Mouse (Mus musculus): ENCODE results near the gene Dnajc5g. TPM values are rescaled to one million over a fixed set of nuclear protein-coding genes. Genes with fewer than 3 reads are reported as not detected.
A peak's percentile ranks its signal among the peaks of the same experiment; 100 is the strongest.

Dnajc5g gene
- polyA plus RNA-seq, 1 experiment from 2014 or later, result not detected

- ATAC-seq (ENCODE audit: low FRiP score), result no peak
These were observed 20.0 kb downstream of the Dnajc5g start for GRCm38 (mm10) chr5:31126050-31126449.

DNA sequence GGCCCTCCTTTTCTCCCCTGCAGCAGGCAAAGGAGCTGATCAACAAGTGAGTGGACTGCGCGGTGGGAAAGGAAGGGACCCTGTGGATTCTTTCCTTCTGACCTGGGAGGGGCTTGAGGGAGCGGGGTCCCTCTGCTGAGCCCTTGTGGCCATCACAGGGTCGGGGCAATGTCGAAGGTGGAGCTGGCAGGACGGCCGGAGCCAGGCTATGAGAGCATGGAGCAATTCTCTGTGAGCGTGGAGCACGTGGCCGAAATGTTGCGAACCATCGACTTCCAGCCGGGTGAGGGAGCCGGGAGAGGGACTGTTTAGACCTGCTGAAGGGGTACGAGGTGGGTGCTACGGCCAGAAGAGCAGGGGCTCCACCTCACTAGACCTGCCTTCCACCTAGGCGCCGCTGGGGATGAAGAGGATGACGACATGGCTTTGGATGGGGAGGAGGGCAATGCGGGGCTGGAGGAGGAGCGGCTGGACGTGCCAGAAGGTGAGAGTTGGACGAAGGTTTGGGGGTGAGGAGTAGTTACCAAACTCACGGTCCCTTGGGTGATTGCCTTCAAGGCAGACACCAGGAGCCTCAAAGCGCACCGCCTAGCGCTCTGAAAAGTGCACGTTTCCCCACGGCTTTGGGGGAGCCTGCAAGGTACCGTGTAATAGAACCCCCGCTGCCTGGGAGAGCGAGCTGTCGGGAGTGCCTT lies 30.8 kb downstream of the Dnajc5g start:
- no peak overlapping the region for H3K27ac ChIP-seq (ENCODE audit: low read depth, low read length)
- H3K4me2 ChIP-seq (replicated peaks; ENCODE audit: low read depth, low read length), result peak overlapping the region; percentile 23
- no peaks in the 10 kb centered on the region for H3K9me3 ChIP-seq (ENCODE audit: control insufficient read depth, low read length)
- H3K27me3 ChIP-seq (ENCODE audit: control insufficient read depth, insufficient read depth, low read length), result peaks cover 46% of the 10 kb centered on the region
- H3K36me3 ChIP-seq (ENCODE audit: control insufficient read depth, insufficient read depth, low read length), result no peaks in the 10 kb centered on the region
- peak; percentile 34 for DNase-seq (ENCODE audit: low spot score)
- under 1% methylated on average over 33 of the region's 33 CpGs for WGBS
- H3K4me1 ChIP-seq (replicated peaks; ENCODE audit: control insufficient read depth, insufficient read depth, low read length), result peaks cover 10% of the 10 kb centered on the region
- H3K4me3 ChIP-seq (ENCODE audit: low read depth, low read length), result no peak overlapping the region; the same call in 1 of the 2 replicates
- no peak overlapping the region for H3K9ac ChIP-seq (ENCODE audit: low read depth, low read length)
- ATAC-seq (ENCODE audit: low FRiP score), result no peak

More at GRCm38 (mm10) chr5:31126050-31126449, 20.0 kb downstream of the Dnajc5g start:
- Histone ChIP-seq H3K4me2 (replicated peaks; ENCODE audit: low read depth, low read length) (no peak overlapping the region), H3K9me3 (ENCODE audit: control insufficient read depth, low read length) (no peaks in the 10 kb centered on the region), H3K4me1 (replicated peaks; ENCODE audit: control insufficient read depth, insufficient read depth, low read length) (no peaks in the 10 kb centered on the region), H3K27ac (ENCODE audit: low read depth, low read length) (no peak overlapping the region), H3K9ac (ENCODE audit: low read depth, low read length) (no peak overlapping the region), H3K36me3 (ENCODE audit: control insufficient read depth, insufficient read depth, low read length) (no peaks in the 10 kb centered on the region), H3K4me3 (ENCODE audit: low read depth, low read length) (no peak overlapping the region), H3K27me3 (ENCODE audit: control insufficient read depth, insufficient read depth, low read length) (no peaks in the 10 kb centered on the region)
- 40% methylated on average over 5 of the region's 5 CpGs for WGBS
- no peak for DNase-seq (ENCODE audit: low spot score)

- ATAC-seq (ENCODE audit: low FRiP score) (no peak), DNase-seq (ENCODE audit: low spot score) (peak; percentile 34)
- H3K9me3 ChIP-seq (ENCODE audit: control insufficient read depth, low read length), result no peaks in the 10 kb centered on the region
- WGBS, result under 1% methylated on average over 13 of the region's 13 CpGs
- peak overlapping the region; percentile 33 for H3K4me2 ChIP-seq (replicated peaks; ENCODE audit: low read depth, low read length)
- no peak overlapping the region for H3K27ac ChIP-seq (ENCODE audit: low read depth, low read length)
- H3K27me3 ChIP-seq (ENCODE audit: control insufficient read depth, insufficient read depth, low read length), result peaks cover 46% of the 10 kb centered on the region
- no peak overlapping the region for H3K9ac ChIP-seq (ENCODE audit: low read depth, low read length)
- H3K36me3 ChIP-seq (ENCODE audit: control insufficient read depth, insufficient read depth, low read length), result no peaks in the 10 kb centered on the region
- peak overlapping the region; percentile 31 for H3K4me3 ChIP-seq (ENCODE audit: low read depth, low read length)
- peaks cover 10% of the 10 kb centered on the region for H3K4me1 ChIP-seq (replicated peaks; ENCODE audit: control insufficient read depth, insufficient read depth, low read length)
These were observed 31.6 kb downstream of the Dnajc5g start for GRCm38 (mm10) chr5:31137658-31138057.

DNA sequence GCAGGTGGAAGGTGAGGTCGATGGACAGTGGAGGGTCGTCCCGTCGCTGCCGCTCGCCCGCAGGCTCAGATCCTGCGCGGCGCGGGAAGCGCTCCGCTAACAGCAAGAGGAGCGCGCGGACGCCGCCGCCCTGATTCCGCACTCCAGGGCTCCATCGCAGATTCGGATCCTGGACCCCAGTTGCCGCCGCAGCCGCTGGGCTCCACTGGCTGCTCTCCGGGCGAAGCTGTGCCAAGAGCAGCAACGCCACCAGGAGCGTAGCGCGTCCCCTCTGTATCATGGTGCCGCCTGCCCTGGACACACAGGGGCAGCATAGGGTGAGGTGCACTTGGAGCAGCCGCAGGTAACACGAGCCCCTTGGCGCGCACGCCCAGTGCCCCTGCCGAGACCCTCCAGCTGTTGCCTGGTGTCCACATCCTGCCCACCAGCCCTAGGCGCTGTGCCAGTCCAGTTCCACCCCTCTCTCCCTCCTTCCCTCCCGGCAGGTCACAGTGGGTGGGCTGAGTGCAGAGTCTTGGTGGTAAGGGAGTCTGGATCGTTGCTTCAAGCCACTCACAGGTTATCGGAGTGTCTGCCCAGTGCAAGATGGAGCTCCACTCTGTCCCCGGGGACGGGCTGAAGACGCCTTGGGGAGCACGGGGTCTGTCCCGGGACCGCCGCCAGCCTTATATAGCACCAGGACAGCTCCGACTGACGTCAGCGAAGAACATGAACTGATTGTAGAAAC lies 32.3 kb downstream of the Dnajc5g start, which contains the start of gene Ucn:
Gene Ucn, minus strand, starts transcription at position 589 of the 727 bp plus-strand sequence.
- no peak within 1 kb of the TSS for H3K9ac ChIP-seq (ENCODE audit: low read depth, low read length)
- ATAC-seq (ENCODE audit: low FRiP score) (no peak), DNase-seq (ENCODE audit: low spot score) (peak; percentile 36)
- H3K9me3 ChIP-seq (ENCODE audit: control insufficient read depth, low read length), result no peaks in the 10 kb centered on the region
- peak within 1 kb of the TSS; percentile 31 for H3K4me3 ChIP-seq (ENCODE audit: low read depth, low read length)
- peak within 1 kb of the TSS; percentile 33 for H3K4me2 ChIP-seq (replicated peaks; ENCODE audit: low read depth, low read length)
- H3K27ac ChIP-seq (ENCODE audit: low read depth, low read length), result no peak within 1 kb of the TSS
- 2% methylated on average over 51 of the region's 52 CpGs for WGBS
- H3K36me3 ChIP-seq (ENCODE audit: control insufficient read depth, insufficient read depth, low read length), result no peaks in the 10 kb centered on the region
- peaks cover 10% of the 10 kb centered on the region for H3K4me1 ChIP-seq (replicated peaks; ENCODE audit: control insufficient read depth, insufficient read depth, low read length)
- peaks cover 46% of the 10 kb centered on the region for H3K27me3 ChIP-seq (ENCODE audit: control insufficient read depth, insufficient read depth, low read length)

DNA sequence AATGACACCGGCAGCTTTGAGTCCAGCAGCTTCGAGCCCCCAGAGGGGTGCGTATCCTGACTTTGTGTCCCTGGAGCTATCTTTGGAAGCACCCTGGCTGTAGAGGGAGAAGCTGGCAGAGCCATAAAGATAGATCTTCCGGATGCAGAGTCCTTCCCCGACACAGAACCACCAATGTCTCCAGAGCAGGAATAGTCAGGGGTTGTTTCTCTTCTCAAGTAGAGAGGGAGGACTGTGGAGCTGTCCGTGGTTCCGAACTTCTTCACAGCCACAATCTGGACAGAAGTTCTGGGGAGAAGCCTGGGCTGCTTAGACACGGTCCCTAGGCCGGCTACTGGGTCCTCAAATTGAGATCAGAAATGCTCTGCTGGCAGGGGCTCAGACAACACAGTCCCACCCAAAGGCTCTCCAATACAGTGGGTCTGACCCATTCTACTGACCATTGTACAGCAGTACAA lies 32.9 kb downstream of the Dnajc5g start:
- Histone ChIP-seq H3K27ac (ENCODE audit: low read depth, low read length) (no peak overlapping the region), H3K4me3 (ENCODE audit: low read depth, low read length) (no peak overlapping the region), H3K4me2 (replicated peaks; ENCODE audit: low read depth, low read length) (no peak overlapping the region), H3K36me3 (ENCODE audit: control insufficient read depth, insufficient read depth, low read length) (no peaks in the 10 kb centered on the region), H3K9me3 (ENCODE audit: control insufficient read depth, low read length) (no peaks in the 10 kb centered on the region), H3K9ac (ENCODE audit: low read depth, low read length) (no peak overlapping the region), H3K4me1 (replicated peaks; ENCODE audit: control insufficient read depth, insufficient read depth, low read length) (peaks cover 10% of the 10 kb centered on the region), H3K27me3 (ENCODE audit: control insufficient read depth, insufficient read depth, low read length) (peaks cover 46% of the 10 kb centered on the region)
- WGBS, result 17% methylated on average over 9 of the region's 9 CpGs
- DNase-seq (ENCODE audit: low spot score), result peak; percentile 38
- no peak for ATAC-seq (ENCODE audit: low FRiP score)

- DNase-seq (ENCODE audit: low spot score), result no peak
- H3K9me3 ChIP-seq (ENCODE audit: control insufficient read depth, low read length), result no peaks in the 10 kb centered on the region
- H3K4me1 ChIP-seq (replicated peaks; ENCODE audit: control insufficient read depth, insufficient read depth, low read length), result peaks cover 3% of the 10 kb centered on the region; the same call in 1 of the 2 replicates
- WGBS, result 94% methylated on average over 4 of the region's 4 CpGs
- ATAC-seq (ENCODE audit: low FRiP score), result no peak
- no peaks in the 10 kb centered on the region for H3K36me3 ChIP-seq (ENCODE audit: control insufficient read depth, insufficient read depth, low read length)
- no peaks in the 10 kb centered on the region for H3K27me3 ChIP-seq (ENCODE audit: control insufficient read depth, insufficient read depth, low read length)
- no peak overlapping the region for H3K4me3 ChIP-seq (ENCODE audit: low read depth, low read length)
- no peak overlapping the region for H3K9ac ChIP-seq (ENCODE audit: low read depth, low read length)
- H3K27ac ChIP-seq (ENCODE audit: low read depth, low read length), result no peak overlapping the region
- no peak overlapping the region for H3K4me2 ChIP-seq (replicated peaks; ENCODE audit: low read depth, low read length)
These were observed 43.7 kb downstream of the Dnajc5g start for GRCm38 (mm10) chr5:31149781-31150180.

DNA sequence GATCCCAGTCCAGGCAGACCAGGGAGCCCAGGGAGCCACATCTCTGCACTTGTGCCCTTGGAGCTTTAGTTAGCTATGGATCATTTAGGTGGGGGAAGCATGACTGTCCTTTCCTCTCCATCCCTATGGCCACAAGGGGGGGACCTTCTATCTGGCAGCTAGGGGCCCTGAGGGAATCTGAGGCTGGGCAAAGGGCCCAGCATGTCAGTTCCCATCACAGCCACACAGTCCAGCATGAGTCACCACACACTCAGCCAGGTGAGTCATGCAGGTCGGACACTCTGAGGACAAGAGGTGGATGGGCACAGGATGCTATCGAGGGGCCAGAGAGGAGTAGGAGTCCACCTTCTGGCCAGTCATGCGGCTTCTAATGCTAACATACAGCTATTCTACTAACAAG lies 45.7 kb downstream of the Dnajc5g start:
- Histone ChIP-seq H3K9me3 (ENCODE audit: control insufficient read depth, low read length) (no peaks in the 10 kb centered on the region), H3K27ac (ENCODE audit: low read depth, low read length) (no peak overlapping the region), H3K27me3 (ENCODE audit: control insufficient read depth, insufficient read depth, low read length) (no peaks in the 10 kb centered on the region), H3K36me3 (ENCODE audit: control insufficient read depth, insufficient read depth, low read length) (no peaks in the 10 kb centered on the region), H3K4me3 (ENCODE audit: low read depth, low read length) (no peak overlapping the region), H3K4me1 (replicated peaks; ENCODE audit: control insufficient read depth, insufficient read depth, low read length) (peaks cover 3% of the 10 kb centered on the region; the same call in 1 of the 2 replicates), H3K4me2 (replicated peaks; ENCODE audit: low read depth, low read length) (no peak overlapping the region), H3K9ac (ENCODE audit: low read depth, low read length) (no peak overlapping the region)
- 85% methylated on average over 3 of the region's 3 CpGs for whole genome bisulfite sequencing
- DNase-seq (ENCODE audit: low spot score), result no peak
- ATAC-seq (ENCODE audit: low FRiP score), result no peak

DNA sequence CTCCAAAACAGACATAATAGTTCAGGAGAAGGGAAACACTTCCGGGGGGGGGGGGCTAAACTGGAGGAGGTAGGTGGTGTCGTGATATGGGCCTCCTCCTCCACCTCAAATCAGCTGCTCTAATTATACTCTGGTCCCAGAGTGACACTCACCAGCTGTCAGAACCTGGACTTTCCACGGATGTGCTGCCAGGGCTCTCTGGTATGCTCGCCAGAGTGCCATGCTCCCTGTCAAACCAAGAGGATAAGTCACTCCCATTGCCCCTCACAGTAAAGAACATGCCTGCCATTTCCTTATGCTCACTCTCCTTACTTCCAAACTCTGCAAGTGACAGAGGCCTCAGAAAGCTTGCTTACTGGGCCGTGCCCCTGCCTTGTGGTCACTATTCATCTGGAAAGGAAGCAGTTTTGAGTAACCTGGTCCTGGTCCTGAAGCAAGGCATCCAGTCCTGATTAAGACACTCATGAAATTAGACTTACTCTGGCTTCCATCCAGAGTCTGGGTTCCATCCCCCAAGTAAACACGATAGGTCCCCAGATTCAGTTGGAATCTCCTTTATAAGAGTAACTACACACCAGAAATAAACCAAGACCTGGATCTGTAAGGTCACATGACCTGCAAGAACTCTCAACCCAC lies 47.5 kb downstream of the Dnajc5g start:
- ATAC-seq (ENCODE audit: low FRiP score) (peak; percentile 37; the same call in 1 of the 2 replicates), DNase-seq (ENCODE audit: low spot score) (no peak)
- Histone ChIP-seq H3K4me2 (replicated peaks; ENCODE audit: low read depth, low read length) (peak overlapping the region; percentile 71), H3K27ac (ENCODE audit: low read depth, low read length) (no peak overlapping the region), H3K9ac (ENCODE audit: low read depth, low read length) (peak overlapping the region; percentile 79), H3K4me1 (replicated peaks; ENCODE audit: control insufficient read depth, insufficient read depth, low read length) (peaks cover 3% of the 10 kb centered on the region; the same call in 1 of the 2 replicates), H3K27me3 (ENCODE audit: control insufficient read depth, insufficient read depth, low read length) (no peaks in the 10 kb centered on the region), H3K36me3 (ENCODE audit: control insufficient read depth, insufficient read depth, low read length) (peaks cover 5% of the 10 kb centered on the region; the same call in 1 of the 2 replicates), H3K4me3 (ENCODE audit: low read depth, low read length) (peak overlapping the region; percentile 54), H3K9me3 (ENCODE audit: control insufficient read depth, low read length) (no peaks in the 10 kb centered on the region)
- 40% methylated on average over 6 of the region's 6 CpGs for WGBS
